Mouse (Mus musculus): ENCODE measurements around the gene Ptpru. TPM values are rescaled to one million over a fixed set of nuclear protein-coding genes. Genes with fewer than 3 reads are reported as not detected.

Ptpru gene
- polyA plus RNA-seq, 1 experiment, result 1.2 TPM

GRCm38 (mm10) chr4:131836351-131836881, 1.7 kb downstream of the Ptpru start:
- Histone ChIP-seq H3K4me1 (ENCODE audit: control insufficient read depth, insufficient read depth, insufficient read length) (peaks cover 12% of the 10 kb centered on the region), H3K27ac (ENCODE audit: insufficient read depth, low read length) (no peak overlapping the region), H3K27me3 (ENCODE audit: control insufficient read depth, insufficient read depth, low read length) (peaks cover 12% of the 10 kb centered on the region), H3K36me3 (ENCODE audit: control insufficient read depth, insufficient read depth, low read length) (no peaks in the 10 kb centered on the region), H3K4me3 (ENCODE audit: extremely low read depth, insufficient read depth, insufficient read length) (peak overlapping the region; percentile 62; the same call in 1 of the 2 replicates)
- 3% methylated on average over 37 of the region's 39 CpGs for WGBS
- TF ChIP-seq CTCF (IDR thresholded peaks at IDR 0.05; ENCODE audit: extremely low read depth, insufficient read depth, insufficient read length, insufficient replicate concordance) (no peak), POLR2A (IDR thresholded peaks at IDR 0.05; ENCODE audit: low read depth, low read length) (no peak)
- DNase-seq (ENCODE audit: low read depth in 1 of 2, low spot score in 2 of 2), result no peak

DNA sequence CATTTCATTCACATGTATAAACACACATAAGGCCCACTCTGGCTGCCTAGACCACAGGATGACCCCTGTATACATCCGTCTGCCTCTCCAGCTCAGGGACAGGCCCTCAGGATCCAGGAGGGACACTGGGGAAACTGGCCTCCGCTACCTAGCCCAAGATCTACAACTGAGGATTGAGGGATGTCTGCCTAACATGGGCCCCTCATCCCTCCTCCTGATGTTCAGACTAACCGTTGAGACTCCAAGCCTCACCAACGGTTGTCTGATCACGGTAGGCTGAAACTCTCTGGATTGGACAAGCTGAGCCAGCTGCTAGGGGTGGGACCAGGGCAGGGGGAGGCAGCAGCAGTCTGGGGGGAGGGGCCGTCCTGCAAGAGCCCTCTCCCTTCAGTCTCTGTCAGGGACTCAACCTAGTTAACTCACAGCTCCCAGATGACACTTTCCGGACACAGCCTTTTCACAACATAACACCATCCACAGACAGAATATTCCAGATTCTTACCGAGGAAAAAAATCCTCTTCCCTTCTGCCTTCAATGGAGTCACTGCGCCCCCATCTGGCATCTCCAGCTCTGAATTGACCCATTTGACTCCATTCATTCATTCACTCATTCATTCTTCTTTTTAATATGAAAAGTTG, 4.0 kb downstream of the Ptpru start:
- no peak overlapping the region for H3K4me3 ChIP-seq (ENCODE audit: extremely low read depth, insufficient read depth, insufficient read length)
- whole genome bisulfite sequencing, result 63% methylated on average over 9 of the region's 9 CpGs
- DNase-seq (ENCODE audit: low read depth in 1 of 2, low spot score in 2 of 2), result no peak
- TF ChIP-seq POLR2A (IDR thresholded peaks at IDR 0.05; ENCODE audit: low read depth, low read length), result no peak
- TF ChIP-seq CTCF (IDR thresholded peaks at IDR 0.05; ENCODE audit: extremely low read depth, insufficient read depth, insufficient read length, insufficient replicate concordance), result no peak
- H3K27me3 ChIP-seq (ENCODE audit: control insufficient read depth, insufficient read depth, low read length), result peaks cover 12% of the 10 kb centered on the region
- no peaks in the 10 kb centered on the region for H3K36me3 ChIP-seq (ENCODE audit: control insufficient read depth, insufficient read depth, low read length)
- peaks cover 12% of the 10 kb centered on the region for H3K4me1 ChIP-seq (ENCODE audit: control insufficient read depth, insufficient read depth, insufficient read length)
- no peak overlapping the region for H3K27ac ChIP-seq (ENCODE audit: insufficient read depth, low read length)

- no peak overlapping the region for H3K4me3 ChIP-seq (ENCODE audit: extremely low read depth, insufficient read depth, insufficient read length)
- WGBS, result 75% methylated on average over 3 of the region's 3 CpGs
- no peak overlapping the region for H3K27ac ChIP-seq (ENCODE audit: insufficient read depth, low read length)
- H3K4me1 ChIP-seq (ENCODE audit: control insufficient read depth, insufficient read depth, insufficient read length), result peaks cover 9% of the 10 kb centered on the region
- peaks cover 9% of the 10 kb centered on the region for H3K27me3 ChIP-seq (ENCODE audit: control insufficient read depth, insufficient read depth, low read length)
- TF ChIP-seq POLR2A (IDR thresholded peaks at IDR 0.05; ENCODE audit: low read depth, low read length), result no peak
- TF ChIP-seq CTCF (IDR thresholded peaks at IDR 0.05; ENCODE audit: extremely low read depth, insufficient read depth, insufficient read length, insufficient replicate concordance), result no peak
- DNase-seq (ENCODE audit: low read depth in 1 of 2, low spot score in 2 of 2), result no peak
- no peaks in the 10 kb centered on the region for H3K36me3 ChIP-seq (ENCODE audit: control insufficient read depth, insufficient read depth, low read length)
Observed at GRCm38 (mm10) chr4:131832759-131833407, 5.2 kb downstream of the Ptpru start.

- WGBS, result 81% methylated on average over 5 of the region's 5 CpGs
- peaks cover 3% of the 10 kb centered on the region; the same call in 1 of the 2 replicates for H3K27me3 ChIP-seq (ENCODE audit: control insufficient read depth, insufficient read depth, low read length)
- H3K36me3 ChIP-seq (ENCODE audit: control insufficient read depth, insufficient read depth, low read length), result no peaks in the 10 kb centered on the region
- H3K27ac ChIP-seq (ENCODE audit: insufficient read depth, low read length), result no peak overlapping the region
- TF ChIP-seq POLR2A (IDR thresholded peaks at IDR 0.05; ENCODE audit: low read depth, low read length), result no peak
- no peak for TF ChIP-seq CTCF (IDR thresholded peaks at IDR 0.05; ENCODE audit: extremely low read depth, insufficient read depth, insufficient read length, insufficient replicate concordance)
- no peak overlapping the region for H3K4me3 ChIP-seq (ENCODE audit: extremely low read depth, insufficient read depth, insufficient read length)
- DNase-seq (ENCODE audit: low read depth in 1 of 2, low spot score in 2 of 2), result no peak
- H3K4me1 ChIP-seq (ENCODE audit: control insufficient read depth, insufficient read depth, insufficient read length), result peaks cover 5% of the 10 kb centered on the region; the same call in 1 of the 2 replicates
Observed at GRCm38 (mm10) chr4:131831546-131832045, 6.5 kb downstream of the Ptpru start.

DNA sequence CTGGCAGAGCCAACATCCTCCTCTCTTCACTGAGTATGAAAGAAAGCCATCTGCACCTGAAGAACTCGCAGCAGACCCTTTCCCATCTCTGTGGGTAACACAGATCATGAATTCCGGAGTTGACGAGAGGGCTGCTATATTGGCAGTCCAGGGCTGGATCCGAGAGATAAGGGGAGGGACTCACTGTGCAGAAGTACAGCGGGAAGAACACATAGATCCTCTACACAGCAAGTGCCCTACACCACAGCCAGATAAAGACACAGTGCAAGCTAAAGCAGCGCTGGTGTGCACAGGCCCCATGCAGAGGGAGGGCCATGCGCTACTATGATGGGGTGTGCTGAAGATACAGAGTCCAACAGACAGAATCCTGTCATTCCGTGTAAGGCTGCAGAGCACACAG, 9.0 kb downstream of the Ptpru start:
- no peaks in the 10 kb centered on the region for H3K27me3 ChIP-seq (ENCODE audit: control insufficient read depth, insufficient read depth, low read length)
- H3K4me1 ChIP-seq (ENCODE audit: control insufficient read depth, insufficient read depth, insufficient read length), result no peaks in the 10 kb centered on the region
- 86% methylated on average over 8 of the region's 8 CpGs for WGBS
- no peak overlapping the region for H3K27ac ChIP-seq (ENCODE audit: insufficient read depth, low read length)
- H3K36me3 ChIP-seq (ENCODE audit: control insufficient read depth, insufficient read depth, low read length), result no peaks in the 10 kb centered on the region
- DNase-seq (ENCODE audit: low read depth in 1 of 2, low spot score in 2 of 2), result no peak
- no peak overlapping the region for H3K4me3 ChIP-seq (ENCODE audit: extremely low read depth, insufficient read depth, insufficient read length)
- TF ChIP-seq CTCF (IDR thresholded peaks at IDR 0.05; ENCODE audit: extremely low read depth, insufficient read depth, insufficient read length, insufficient replicate concordance) (no peak), POLR2A (IDR thresholded peaks at IDR 0.05; ENCODE audit: low read depth, low read length) (no peak)

DNA sequence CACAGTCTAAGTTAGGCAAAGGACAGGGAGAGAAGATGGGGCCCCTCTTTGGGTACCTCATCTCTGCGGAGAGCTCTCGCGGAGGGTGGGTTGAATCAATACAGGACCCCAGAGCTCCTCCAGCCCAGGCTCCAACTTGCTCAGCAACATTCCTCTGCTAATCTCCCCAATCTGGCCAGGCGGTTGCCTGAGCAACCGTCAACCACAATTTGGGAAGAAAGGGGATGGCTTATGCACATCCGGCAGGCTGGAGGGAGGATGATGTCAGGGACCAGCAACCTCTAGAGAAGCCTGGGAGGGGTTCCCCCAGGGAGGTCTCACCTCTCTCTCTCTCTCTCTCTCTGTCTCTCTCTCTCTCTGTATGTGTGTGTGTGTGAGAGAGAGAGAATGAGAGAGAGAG, 11.2 kb downstream of the Ptpru start:
- TF ChIP-seq CTCF (IDR thresholded peaks at IDR 0.05; ENCODE audit: extremely low read depth, insufficient read depth, insufficient read length, insufficient replicate concordance) (no peak), POLR2A (IDR thresholded peaks at IDR 0.05; ENCODE audit: low read depth, low read length) (no peak)
- no peaks in the 10 kb centered on the region for H3K36me3 ChIP-seq (ENCODE audit: control insufficient read depth, insufficient read depth, low read length)
- no peaks in the 10 kb centered on the region for H3K27me3 ChIP-seq (ENCODE audit: control insufficient read depth, insufficient read depth, low read length)
- no peaks in the 10 kb centered on the region for H3K4me1 ChIP-seq (ENCODE audit: control insufficient read depth, insufficient read depth, insufficient read length)
- no peak overlapping the region for H3K27ac ChIP-seq (ENCODE audit: insufficient read depth, low read length)
- no peak for DNase-seq (ENCODE audit: low read depth in 1 of 2, low spot score in 2 of 2)
- H3K4me3 ChIP-seq (ENCODE audit: extremely low read depth, insufficient read depth, insufficient read length), result no peak overlapping the region
- WGBS, result 64% methylated on average over 6 of the region's 6 CpGs
